Mouse (Mus musculus) G1E (cell line): ENCODE measurements around the gene Olfr172. TPM values are rescaled to one million over a fixed set of nuclear protein-coding genes. Genes with fewer than 3 reads are reported as not detected.

Experiments
- ATAC-seq: 2 replicates; pipeline ENCODE4 v1.8.0; 2016; ENCODE audit warnings: mild to moderate bottlenecking; ENCODE audit not compliant: insufficient number of reproducible peaks, poor library complexity, low FRiP score, severe bottlenecking; ENCODE audit errors: extremely low read depth
- DNase-seq: peaks from one replicate; pipeline ENCODE4 v3.0.0; 2012; ENCODE audit warnings: low spot score
- H3K27me3 ChIP-seq: 2 replicates; pipeline ENCODE4 v1.6.1; 2012; ENCODE audit warnings: mild to moderate bottlenecking, low read length, inconsistent platforms; ENCODE audit not compliant: insufficient read depth
- H3K36me3 ChIP-seq: replicated peaks from 2 replicates; pipeline ENCODE3; 2012; ENCODE audit warnings: mild to moderate bottlenecking, inconsistent platforms
- H3K4me1 ChIP-seq: 2 replicates; pipeline ENCODE4 v1.6.1; 2012; ENCODE audit warnings: low read depth, low read length, inconsistent platforms, mixed read lengths; ENCODE audit not compliant: insufficient read depth
- H3K4me3 ChIP-seq: 2 replicates; pipeline ENCODE4 v1.5.1; 2012; ENCODE audit warnings: low read depth, mild to moderate bottlenecking, inconsistent platforms, low read length, moderate library complexity, mixed read lengths
- H3K9me3 ChIP-seq: replicated peaks from 2 replicates; pipeline ENCODE4 v1.6.1; 2012; ENCODE audit warnings: inconsistent platforms
- CTCF ChIP-seq: IDR thresholded peaks from 2 replicates; pipeline ENCODE4 v1.5.1; 2012; ENCODE audit warnings: low read depth, low read length, inconsistent platforms, mixed read lengths
- GATA1 ChIP-seq: IDR thresholded peaks from 2 replicates; pipeline ENCODE4 v1.6.1; 2012; ENCODE audit warnings: borderline replicate concordance, low read length, inconsistent platforms, mixed read lengths
- GATA2 ChIP-seq: IDR thresholded peaks from 2 replicates; pipeline ENCODE4 v1.6.1; 2012; ENCODE audit warnings: low read depth, low read length, inconsistent platforms, borderline replicate concordance
- POLR2AphosphoS5 ChIP-seq: IDR thresholded peaks from 2 replicates; pipeline ENCODE4 v1.6.1; 2012; ENCODE audit warnings: low read depth, low read length, inconsistent platforms; ENCODE audit not compliant: insufficient replicate concordance
- TAL1 ChIP-seq: conservative IDR thresholded peaks from 2 replicates; pipeline ENCODE4 v1.6.1; 2012; ENCODE audit warnings: low read depth, low read length, inconsistent platforms, mixed read lengths
- polyA plus RNA-seq: library from polyadenylated mRNA; stranded (reverse); fragments of >175 nt; gene quantifications from 2 replicates; pipeline ENCODE4 v1.2.3, GENCODE M21; 2012
- total RNA-seq, 2 experiments: library from RNA; stranded (forward) in 1 of 2; stranded (reverse) in 1 of 2; fragments of 200-1000 nt in 1 of 2; fragments of >200 nt in 1 of 2; fragmentation: Nextera tagmentation in 1 of 2; gene quantifications; 2 replicates each; pipeline ENCODE4 v1.2.3; 2014 to 2017

Olfr172 gene
- total and polyA plus RNA-seq, 3 experiments, result not detected

DNA sequence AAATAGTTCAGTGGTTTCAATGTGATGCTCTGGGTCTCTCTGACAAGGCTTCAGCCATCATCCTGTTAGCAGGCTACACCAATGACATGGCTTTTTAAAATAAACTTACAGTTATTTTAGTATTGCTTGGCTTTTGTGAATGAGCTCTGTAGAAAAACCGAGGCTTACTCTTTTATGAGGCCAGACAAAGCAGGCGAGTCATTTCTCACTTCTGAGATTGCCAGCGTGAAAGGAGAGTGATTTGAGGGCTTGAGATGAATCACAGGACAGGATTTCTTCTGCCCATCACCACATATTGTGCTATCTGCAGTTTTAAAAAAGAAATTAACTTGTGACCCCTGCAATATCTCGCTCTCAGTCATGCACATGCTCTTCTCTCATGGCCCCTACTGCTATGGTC lies 48.0 kb downstream of the Olfr172 start:
- Histone ChIP-seq H3K36me3 (no peaks in the 10 kb centered on the region), H3K27me3 (peaks cover 3% of the 10 kb centered on the region; the same call in 1 of the 2 replicates), H3K4me1 (peaks cover 5% of the 10 kb centered on the region; the same call in 1 of the 2 replicates), H3K4me3 (no peak overlapping the region), H3K9me3 (no peaks in the 10 kb centered on the region)
- no peak for ATAC-seq
- TF ChIP-seq CTCF, result no peak
- TF ChIP-seq POLR2AphosphoS5, result no peak
- no peak for TF ChIP-seq TAL1
- TF ChIP-seq GATA2, result no peak
- TF ChIP-seq GATA1, result no peak
- no peak for DNase-seq

- TF ChIP-seq GATA1 (no peak), CTCF (no peak), GATA2 (no peak), TAL1 (no peak), POLR2AphosphoS5 (no peak)
- H3K9me3 ChIP-seq, result no peaks in the 10 kb centered on the region
- H3K4me1 ChIP-seq, result peaks cover 12% of the 10 kb centered on the region; the same call in 1 of the 2 replicates
- H3K4me3 ChIP-seq, result no peak overlapping the region
- ATAC-seq, result no peak
- no peak for DNase-seq
- no peaks in the 10 kb centered on the region; the same call in 1 of the 2 replicates for H3K27me3 ChIP-seq
- H3K36me3 ChIP-seq, result no peaks in the 10 kb centered on the region
Observed at GRCm38 (mm10) chr16:58713128-58713527, 49.8 kb downstream of the Olfr172 start.

DNA sequence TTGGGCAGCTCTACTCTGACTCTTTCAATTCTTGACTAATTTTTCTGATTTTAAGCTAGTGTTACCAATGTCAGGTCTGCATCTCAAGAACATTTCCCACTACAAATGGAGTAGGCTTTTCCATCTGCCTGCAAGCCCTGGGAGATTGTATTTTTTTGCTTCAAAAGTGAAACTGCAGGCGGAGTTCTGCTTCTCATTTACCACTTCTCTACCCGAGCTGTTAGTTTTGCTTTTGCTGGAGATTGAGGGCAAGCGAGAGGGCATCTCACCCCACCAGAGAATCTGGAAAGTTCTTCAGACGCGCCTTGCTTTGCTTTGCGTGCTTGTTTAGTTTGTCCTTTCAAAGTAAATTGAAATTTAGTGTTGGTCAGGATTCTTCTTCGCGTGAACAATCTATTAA lies 50.8 kb downstream of the Olfr172 start:
- TF ChIP-seq CTCF (no peak), POLR2AphosphoS5 (no peak), TAL1 (no peak), GATA1 (no peak), GATA2 (no peak)

More for the DNA sequence above, 50.8 kb downstream of the Olfr172 start:
- DNase-seq (no peak), ATAC-seq (no peak)
- Histone ChIP-seq H3K9me3 (no peaks in the 10 kb centered on the region), H3K36me3 (no peaks in the 10 kb centered on the region), H3K4me1 (peaks cover 13% of the 10 kb centered on the region), H3K4me3 (no peak overlapping the region; the same call in 1 of the 2 replicates), H3K27me3 (no peaks in the 10 kb centered on the region; the same call in 1 of the 2 replicates)

Other genes starting within 250 kb of the Olfr172 start
- 327 and 403 TPM in 2 replicates for gene St3gal6, start 238.9 kb downstream of the Olfr172 start, total RNA-seq (2014; fragmentation: Nextera tagmentation)
- gene St3gal6, start 238.9 kb downstream of the Olfr172 start, total RNA-seq (2017), result 104 and 115 TPM in 2 replicates
- gene St3gal6, start 238.9 kb downstream of the Olfr172 start, polyA plus RNA-seq, result 166 and 198 TPM in 2 replicates
- gene Gm813, start 146.2 kb downstream of the Olfr172 start, total RNA-seq (2014; fragmentation: Nextera tagmentation), result not detected in 2 replicates
- gene Gm813, start 146.2 kb downstream of the Olfr172 start, total RNA-seq (2017), result 0.22 TPM in 1 of 2 replicates, not detected in the other
- gene Gm813, start 146.2 kb downstream of the Olfr172 start, polyA plus RNA-seq, result not detected in 2 replicates
- not detected in 2 replicates for gene E330017A01Rik, start 124.4 kb downstream of the Olfr172 start, total RNA-seq (2014; fragmentation: Nextera tagmentation)
- 0.11 and 0.17 TPM in 2 replicates for gene E330017A01Rik, start 124.4 kb downstream of the Olfr172 start, total RNA-seq (2017)
- gene E330017A01Rik, start 124.4 kb downstream of the Olfr172 start, polyA plus RNA-seq, result not detected in 2 replicates
- 1,587 and 1,720 TPM in 2 replicates for gene Cpox, start 92.9 kb downstream of the Olfr172 start, total RNA-seq (2014; fragmentation: Nextera tagmentation)
- 291 and 297 TPM in 2 replicates for gene Cpox, start 92.9 kb downstream of the Olfr172 start, total RNA-seq (2017)
- gene Cpox, start 92.9 kb downstream of the Olfr172 start, polyA plus RNA-seq, result 261 and 266 TPM in 2 replicates
- gene Gpr15, start 44.1 kb downstream of the Olfr172 start, total RNA-seq (2014; fragmentation: Nextera tagmentation), result not detected in 2 replicates
- gene Gpr15, start 44.1 kb downstream of the Olfr172 start, total RNA-seq (2017), result 0.11 and 0.12 TPM in 2 replicates
- gene Gpr15, start 44.1 kb downstream of the Olfr172 start, polyA plus RNA-seq, result not detected in 2 replicates
- gene Cldnd1, start 35.3 kb downstream of the Olfr172 start, total RNA-seq (2014; fragmentation: Nextera tagmentation), result 93.5 and 94.2 TPM in 2 replicates
- gene Cldnd1, start 35.3 kb downstream of the Olfr172 start, total RNA-seq (2017), result 17.4 and 18.5 TPM in 2 replicates
- 2.2 and 3.3 TPM in 2 replicates for gene Cldnd1, start 35.3 kb downstream of the Olfr172 start, polyA plus RNA-seq
- not detected in 2 replicates for gene Olfr173, start 37.1 kb upstream of the Olfr172 start, total RNA-seq (2014; fragmentation: Nextera tagmentation)
- 0.06 TPM in 1 of 2 replicates, not detected in the other for gene Olfr173, start 37.1 kb upstream of the Olfr172 start, total RNA-seq (2017)
- not detected in 2 replicates for gene Olfr173, start 37.1 kb upstream of the Olfr172 start, polyA plus RNA-seq
- gene Olfr175-ps1, start 63.6 kb upstream of the Olfr172 start, total RNA-seq (2014; fragmentation: Nextera tagmentation), result 0.98 TPM in 1 of 2 replicates, not detected in the other
- gene Olfr175-ps1, start 63.6 kb upstream of the Olfr172 start, total RNA-seq (2017), result 0.11 and 0.46 TPM in 2 replicates
- gene Olfr175-ps1, start 63.6 kb upstream of the Olfr172 start, polyA plus RNA-seq, result not detected in 2 replicates
- not detected in 2 replicates for gene Olfr177, start 111.6 kb upstream of the Olfr172 start, total RNA-seq (2014; fragmentation: Nextera tagmentation)
- gene Olfr177, start 111.6 kb upstream of the Olfr172 start, total RNA-seq (2017), result 0.12 and 0.27 TPM in 2 replicates
- not detected in 2 replicates for gene Olfr177, start 111.6 kb upstream of the Olfr172 start, polyA plus RNA-seq
- gene Olfr178, start 128.9 kb upstream of the Olfr172 start, total RNA-seq (2014; fragmentation: Nextera tagmentation), result not detected in 2 replicates
- 0.27 and 0.46 TPM in 2 replicates for gene Olfr178, start 128.9 kb upstream of the Olfr172 start, total RNA-seq (2017)
- not detected in 2 replicates for gene Olfr178, start 128.9 kb upstream of the Olfr172 start, polyA plus RNA-seq
- not detected in 2 replicates for gene Olfr181, start 165.6 kb upstream of the Olfr172 start, total RNA-seq (2014; fragmentation: Nextera tagmentation)
- gene Olfr181, start 165.6 kb upstream of the Olfr172 start, total RNA-seq (2017), result 0.16 and 0.58 TPM in 2 replicates
- not detected in 2 replicates for gene Olfr181, start 165.6 kb upstream of the Olfr172 start, polyA plus RNA-seq
- not detected in 2 replicates for gene Olfr180, start 166.2 kb upstream of the Olfr172 start, total RNA-seq (2014; fragmentation: Nextera tagmentation)
- gene Olfr180, start 166.2 kb upstream of the Olfr172 start, total RNA-seq (2017), result 0.22 TPM in 1 of 2 replicates, not detected in the other
- not detected in 2 replicates for gene Olfr180, start 166.2 kb upstream of the Olfr172 start, polyA plus RNA-seq
- gene Olfr183, start 232.2 kb upstream of the Olfr172 start, total RNA-seq (2014; fragmentation: Nextera tagmentation), result 3.2 and 3.6 TPM in 2 replicates
- gene Olfr183, start 232.2 kb upstream of the Olfr172 start, total RNA-seq (2017), result 1.4 and 1.6 TPM in 2 replicates
- gene Olfr183, start 232.2 kb upstream of the Olfr172 start, polyA plus RNA-seq, result not detected in 2 replicates